Mouse (Mus musculus): Measurements from ENCODE around the gene Ttc26. TPM values are rescaled to one million over a fixed set of nuclear protein-coding genes. Genes with fewer than 3 reads are reported as not detected.
"Not testable (repeated sequence)": the region's sequence is repeated elsewhere in the genome, so short reads cannot be mapped to it uniquely, and the experiment has no call there.

Gene Ttc26
- polyA plus RNA-seq, 1 experiment from 2014 or later, result 11.8 TPM

- Histone ChIP-seq H3K9me3 (replicated peaks; ENCODE audit: control insufficient read depth, low read length) (no peaks in the 10 kb centered on the region), H3K27ac (replicated peaks; ENCODE audit: low read depth, low read length) (no peak overlapping the region), H3K9ac (replicated peaks; ENCODE audit: low read length) (no peak overlapping the region), H3K4me1 (ENCODE audit: control insufficient read depth, insufficient read depth, low read length) (no peaks in the 10 kb centered on the region), H3K4me3 (ENCODE audit: low read depth, low read length) (no peak overlapping the region), H3K27me3 (ENCODE audit: control insufficient read depth, insufficient read depth, low read length) (no peaks in the 10 kb centered on the region), H3K36me3 (replicated peaks; ENCODE audit: control insufficient read depth, insufficient read depth, low read depth, low read length) (no peaks in the 10 kb centered on the region; the same call in 1 of the 2 replicates), H3K4me2 (ENCODE audit: low read depth, low read length) (no peak overlapping the region)
- ATAC-seq (replicated peaks; ENCODE audit: insufficient number of reproducible peaks, low FRiP score, low TSS enrichment, low read depth), result no peak
- DNase-seq (ENCODE audit: low spot score), result no peak
- WGBS, result 91% methylated on average over 3 of the region's 3 CpGs
Measured at GRCm38 (mm10) chr6:38443842-38444241, 62.6 kb downstream of the Ttc26 start.

DNA sequence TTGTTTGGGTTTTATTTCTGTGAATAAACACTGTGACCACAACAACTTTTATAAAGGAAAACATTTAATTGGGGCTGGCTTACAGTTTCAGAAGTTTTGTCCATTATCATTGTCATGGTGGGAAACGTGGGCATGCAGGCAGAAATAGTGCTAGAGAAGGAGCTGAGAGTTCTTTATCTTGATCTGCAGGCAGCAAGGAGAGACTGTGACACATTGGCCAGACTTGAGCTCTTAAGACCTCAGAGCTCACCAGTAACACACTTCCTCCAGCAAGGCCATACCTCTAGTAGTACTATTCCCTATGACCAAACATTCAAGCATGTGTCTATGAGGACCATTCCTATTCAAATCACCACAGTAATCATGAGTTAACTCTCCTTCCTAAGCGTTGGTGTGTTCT, 67.0 kb downstream of the Ttc26 start:
- no peak overlapping the region for H3K4me3 ChIP-seq (ENCODE audit: low read depth, low read length)
- H3K9me3 ChIP-seq (replicated peaks; ENCODE audit: control insufficient read depth, low read length), result no peaks in the 10 kb centered on the region
- WGBS, result 91% methylated on average over 2 of the region's 2 CpGs
- ATAC-seq (replicated peaks; ENCODE audit: insufficient number of reproducible peaks, low FRiP score, low TSS enrichment, low read depth) (no peak), DNase-seq (ENCODE audit: low spot score) (no peak)
- no peaks in the 10 kb centered on the region for H3K27me3 ChIP-seq (ENCODE audit: control insufficient read depth, insufficient read depth, low read length)
- H3K9ac ChIP-seq (replicated peaks; ENCODE audit: low read length), result no peak overlapping the region
- H3K4me1 ChIP-seq (ENCODE audit: control insufficient read depth, insufficient read depth, low read length), result no peaks in the 10 kb centered on the region
- no peaks in the 10 kb centered on the region; the same call in 1 of the 2 replicates for H3K36me3 ChIP-seq (replicated peaks; ENCODE audit: control insufficient read depth, insufficient read depth, low read depth, low read length)
- H3K4me2 ChIP-seq (ENCODE audit: low read depth, low read length), result no peak overlapping the region
- H3K27ac ChIP-seq (replicated peaks; ENCODE audit: low read depth, low read length), result no peak overlapping the region

DNA sequence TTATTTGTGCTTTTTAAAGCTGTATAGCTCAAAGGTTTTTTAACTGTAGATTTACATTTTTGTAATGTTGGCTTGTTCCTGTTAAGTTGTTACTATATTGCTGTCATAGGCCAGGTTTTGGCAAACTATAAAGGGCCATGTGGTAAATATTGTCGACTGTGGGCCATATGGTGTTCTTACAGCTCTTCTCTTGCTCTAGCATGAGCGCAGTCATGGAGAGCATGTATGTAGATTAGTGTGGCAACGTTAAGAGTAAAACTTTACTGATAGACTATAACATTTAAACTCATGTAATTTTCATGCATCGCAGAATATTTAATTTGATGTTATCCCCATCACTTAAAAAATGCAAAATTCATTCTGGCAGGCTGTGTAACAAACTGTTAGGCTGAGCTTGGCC, 71.8 kb downstream of the Ttc26 start:
- Histone ChIP-seq H3K27ac (replicated peaks; ENCODE audit: low read depth, low read length) (no peak overlapping the region), H3K9me3 (replicated peaks; ENCODE audit: control insufficient read depth, low read length) (no peaks in the 10 kb centered on the region), H3K36me3 (replicated peaks; ENCODE audit: control insufficient read depth, insufficient read depth, low read depth, low read length) (no peaks in the 10 kb centered on the region; the same call in 1 of the 2 replicates), H3K4me2 (ENCODE audit: low read depth, low read length) (no peak overlapping the region), H3K9ac (replicated peaks; ENCODE audit: low read length) (no peak overlapping the region), H3K4me1 (ENCODE audit: control insufficient read depth, insufficient read depth, low read length) (no peaks in the 10 kb centered on the region), H3K27me3 (ENCODE audit: control insufficient read depth, insufficient read depth, low read length) (no peaks in the 10 kb centered on the region), H3K4me3 (ENCODE audit: low read depth, low read length) (no peak overlapping the region)
- DNase-seq (ENCODE audit: low spot score) (no peak), ATAC-seq (replicated peaks; ENCODE audit: insufficient number of reproducible peaks, low FRiP score, low TSS enrichment, low read depth) (no peak)
- WGBS, result 96% methylated on average over 4 of the region's 4 CpGs

GRCm38 (mm10) chr6:38456425-38456824, 75.2 kb downstream of the Ttc26 start:
- H3K9me3 ChIP-seq (replicated peaks; ENCODE audit: control insufficient read depth, low read length); H3K27ac ChIP-seq (replicated peaks; ENCODE audit: low read depth, low read length); H3K4me3 ChIP-seq (ENCODE audit: low read depth, low read length); H3K4me2 ChIP-seq (ENCODE audit: low read depth, low read length); H3K9ac ChIP-seq (replicated peaks; ENCODE audit: low read length); H3K4me1 ChIP-seq (ENCODE audit: control insufficient read depth, insufficient read depth, low read length); H3K27me3 ChIP-seq (ENCODE audit: control insufficient read depth, insufficient read depth, low read length); DNase-seq (ENCODE audit: low spot score); H3K36me3 ChIP-seq (replicated peaks; ENCODE audit: control insufficient read depth, insufficient read depth, low read depth, low read length); ATAC-seq (replicated peaks; ENCODE audit: insufficient number of reproducible peaks, low FRiP score, low TSS enrichment, low read depth): not testable (repeated sequence)

DNA sequence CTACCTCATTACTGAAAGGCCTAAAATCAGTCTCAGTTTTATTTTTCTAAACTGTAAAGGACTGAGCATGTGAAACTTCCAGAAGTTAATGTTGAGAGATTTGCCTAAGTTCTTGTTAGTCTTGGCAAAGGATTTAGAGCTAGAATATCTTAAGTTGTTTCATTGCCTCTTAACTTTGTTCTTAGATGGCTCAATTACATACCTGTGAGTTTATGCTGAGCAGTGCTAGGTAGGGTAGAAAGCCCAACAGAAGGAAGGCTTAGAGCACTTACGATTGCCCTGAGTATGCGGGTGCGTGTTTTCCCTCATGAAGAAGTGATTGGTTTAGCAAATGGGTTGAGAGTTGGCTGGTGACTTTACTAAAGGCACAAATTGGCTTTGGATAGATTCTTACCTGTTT, 76.8 kb downstream of the Ttc26 start:
- Histone ChIP-seq H3K9ac (replicated peaks; ENCODE audit: low read length) (no peak overlapping the region), H3K36me3 (replicated peaks; ENCODE audit: control insufficient read depth, insufficient read depth, low read depth, low read length) (no peaks in the 10 kb centered on the region), H3K4me2 (ENCODE audit: low read depth, low read length) (no peak overlapping the region), H3K4me3 (ENCODE audit: low read depth, low read length) (no peak overlapping the region), H3K27ac (replicated peaks; ENCODE audit: low read depth, low read length) (no peak overlapping the region), H3K4me1 (ENCODE audit: control insufficient read depth, insufficient read depth, low read length) (no peaks in the 10 kb centered on the region), H3K27me3 (ENCODE audit: control insufficient read depth, insufficient read depth, low read length) (no peaks in the 10 kb centered on the region), H3K9me3 (replicated peaks; ENCODE audit: control insufficient read depth, low read length) (no peaks in the 10 kb centered on the region)
- ATAC-seq (replicated peaks; ENCODE audit: insufficient number of reproducible peaks, low FRiP score, low TSS enrichment, low read depth), result no peak
- WGBS, result 96% methylated on average over 3 of the region's 3 CpGs
- no peak for DNase-seq (ENCODE audit: low spot score)

DNA sequence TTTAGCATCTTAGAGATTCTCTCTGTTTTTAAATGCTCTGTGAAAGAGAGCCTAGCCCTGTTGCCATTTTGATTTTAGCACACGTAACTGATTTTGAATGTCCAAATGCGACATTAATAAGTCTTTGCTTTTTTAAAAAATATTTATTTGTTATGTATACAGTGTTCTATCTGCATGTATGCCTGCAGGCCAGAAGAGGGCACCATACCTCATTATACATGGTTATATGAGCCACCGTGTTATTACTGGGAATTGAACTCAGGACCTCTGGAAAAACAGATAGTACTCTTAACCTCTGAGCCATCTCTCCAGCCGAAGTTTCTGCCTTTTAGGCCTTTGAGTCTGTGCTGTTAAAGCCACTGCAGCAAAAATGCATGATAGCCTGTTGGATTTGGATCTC, 88.3 kb downstream of the Ttc26 start:
- H3K9me3 ChIP-seq (replicated peaks; ENCODE audit: control insufficient read depth, low read length), result 0 out of 2 replicates have a peak, but pooled peaks cover 2% of the 10 kb centered on the region
- ATAC-seq (replicated peaks; ENCODE audit: insufficient number of reproducible peaks, low FRiP score, low TSS enrichment, low read depth) (no peak), DNase-seq (ENCODE audit: low spot score) (no peak)
- no peak overlapping the region for H3K9ac ChIP-seq (replicated peaks; ENCODE audit: low read length)
- no peaks in the 10 kb centered on the region for H3K4me1 ChIP-seq (ENCODE audit: control insufficient read depth, insufficient read depth, low read length)
- H3K4me3 ChIP-seq (ENCODE audit: low read depth, low read length), result no peak overlapping the region
- H3K27ac ChIP-seq (replicated peaks; ENCODE audit: low read depth, low read length), result no peak overlapping the region
- no peak overlapping the region for H3K4me2 ChIP-seq (ENCODE audit: low read depth, low read length)
- no peaks in the 10 kb centered on the region for H3K27me3 ChIP-seq (ENCODE audit: control insufficient read depth, insufficient read depth, low read length)
- WGBS, result 84% methylated on average over 4 of the region's 4 CpGs
- H3K36me3 ChIP-seq (replicated peaks; ENCODE audit: control insufficient read depth, insufficient read depth, low read depth, low read length), result no peaks in the 10 kb centered on the region; the same call in 1 of the 2 replicates

Other genes with a start within 250 kb of the Ttc26 start
- gene D630045J12Rik, start 127.5 kb upstream of the Ttc26 start, polyA plus RNA-seq (2014; fragmentation: Nextera tagmentation; extraction: Ambion mirVana), result 8.8 and 10.2 TPM in 2 replicates
- gene Zc3hav1l, start 82.2 kb upstream of the Ttc26 start, polyA plus RNA-seq (2014; fragmentation: Nextera tagmentation; extraction: Ambion mirVana), result 16.3 and 19.4 TPM in 2 replicates
- gene Zc3hav1, start 26.9 kb upstream of the Ttc26 start, polyA plus RNA-seq (2014; fragmentation: Nextera tagmentation; extraction: Ambion mirVana), result 1.6 and 1.8 TPM in 2 replicates
- gene Ubn2, start 52.5 kb downstream of the Ttc26 start, polyA plus RNA-seq (2014; fragmentation: Nextera tagmentation; extraction: Ambion mirVana), result 12.4 and 12.5 TPM in 2 replicates
- gene Fmc1, start 152.0 kb downstream of the Ttc26 start, polyA plus RNA-seq (2014; fragmentation: Nextera tagmentation; extraction: Ambion mirVana), result 90.1 and 105 TPM in 2 replicates
- gene Luc7l2, start 169.9 kb downstream of the Ttc26 start, polyA plus RNA-seq (2014; fragmentation: Nextera tagmentation; extraction: Ambion mirVana), result 35.7 and 36.3 TPM in 2 replicates

Measured in embryonic facial prominence, embryonic 11.5 days (tissue).